Mouse (Mus musculus) liver, embryonic 14.5 days (tissue): Measurements from ENCODE around the gene Rtn4r.

Source experiments
- CTCF ChIP-seq: IDR thresholded peaks from 2 replicates; pipeline ENCODE4 v1.5.1; 2016; ENCODE audit warnings: antibody characterized with exemption, low read depth, control low read depth
- EP300 ChIP-seq: IDR thresholded peaks from 2 replicates; pipeline ENCODE4 v1.6.1; 2016; ENCODE audit warnings: antibody characterized with exemption, low read depth

- TF ChIP-seq EP300 (no peak), CTCF (no peak)
Measured at GRCm38 (mm10) chr16:18149205-18149604, 21.8 kb downstream of the Rtn4r start.
